Mouse (Mus musculus): ENCODE results near the gene Vmn1r121.
"Not testable (repeated sequence)": the region's sequence is repeated elsewhere in the genome, so short reads cannot be mapped to it uniquely, and the experiment has no call there.

Gene Vmn1r121

DNA sequence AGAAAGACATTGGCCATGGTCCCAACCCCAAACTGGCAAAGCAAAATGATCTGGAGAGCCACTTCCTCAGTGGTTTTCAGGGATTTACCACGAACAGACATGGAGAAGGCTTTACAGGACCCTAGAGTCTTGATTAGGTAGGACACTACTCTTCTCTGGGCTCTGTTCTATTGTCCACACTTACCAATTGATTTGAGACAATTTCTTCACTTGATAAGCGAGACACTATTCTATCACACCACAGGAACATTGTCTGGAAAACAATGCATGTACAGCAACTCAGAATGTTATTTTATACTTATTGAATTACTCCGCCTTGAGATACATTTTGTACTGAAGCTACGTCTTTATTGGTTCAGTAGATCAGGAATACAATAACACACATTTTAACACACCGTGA is at the start of gene Vmn1r121:
TSS of gene Vmn1r121 (minus strand) at position 101 of the 400 bp plus-strand sequence.
- DNase-seq = not testable (repeated sequence)

DNA sequence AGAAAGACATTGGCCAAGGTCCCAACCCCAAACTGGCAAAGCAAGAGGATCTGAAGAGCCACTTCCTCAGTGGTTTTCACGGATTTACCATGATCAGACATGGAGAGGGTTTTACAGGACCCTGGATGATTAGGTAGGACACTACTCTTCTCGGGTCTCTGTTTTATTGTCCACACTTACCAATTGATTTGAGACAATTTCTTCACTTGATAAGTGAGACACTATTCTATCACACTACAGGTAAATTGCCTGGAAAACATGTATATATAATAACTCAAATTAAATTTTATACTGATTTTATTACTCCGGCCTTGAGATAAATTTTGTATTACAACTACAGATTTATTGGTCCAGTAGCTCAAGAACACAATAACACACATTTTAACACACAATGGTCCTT is 35.7 kb upstream of the Vmn1r121 start, which contains the start of gene Vmn1r122:
TSS of gene Vmn1r122 (minus strand) at position 101 of the 400 bp plus-strand sequence.
- not testable (repeated sequence) for DNase-seq

DNA sequence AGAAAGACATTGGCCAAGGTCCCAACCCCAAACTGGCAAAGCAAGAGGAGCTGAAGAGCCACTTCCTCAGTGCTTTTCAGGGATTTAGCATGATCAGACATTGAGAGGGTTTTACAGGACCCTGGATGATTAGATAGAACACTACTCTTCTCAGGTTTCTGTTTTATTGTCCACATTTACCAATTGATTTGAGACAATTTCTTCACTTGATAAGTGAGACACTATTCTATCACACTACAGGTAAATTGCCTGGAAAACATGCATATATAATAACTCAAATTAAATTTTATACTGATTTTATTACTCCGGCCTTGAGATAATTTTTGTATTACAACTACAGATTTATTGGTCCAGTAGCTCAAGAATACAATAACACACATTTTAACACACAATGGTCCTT is 44.6 kb downstream of the Vmn1r121 start, which contains the start of gene Vmn1r120:
TSS of gene Vmn1r120 (minus strand) at position 101 of the 400 bp plus-strand sequence.
- DNase-seq = not testable (repeated sequence)

Data from cerebellum, adult 11 months (tissue).